Mouse (Mus musculus): ENCODE results near the gene Neil3. TPM values are rescaled to one million over a fixed set of nuclear protein-coding genes. Genes with fewer than 3 reads are reported as not detected.

The Neil3 gene
- polyA plus RNA-seq (2016; fragmentation: Nextera tagmentation; extraction: Ambion mirVana) = 30.3 and 33.7 TPM in 2 replicates

- Histone ChIP-seq H3K9ac (replicated peaks) (peak within 1 kb of the TSS; percentile 52), H3K36me3 (no peaks in the 10 kb centered on the region), H3K27ac (replicated peaks) (no peak within 1 kb of the TSS), H3K9me3 (no peaks in the 10 kb centered on the region), H3K4me2 (replicated peaks) (peak within 1 kb of the TSS; percentile 81), H3K4me1 (peaks cover 19% of the 10 kb centered on the region), H3K27me3 (no peaks in the 10 kb centered on the region), H3K4me3 (peak within 1 kb of the TSS; percentile 61)
- ATAC-seq (ENCODE audit: low FRiP score, low read depth) = peak; percentile 99
- WGBS = under 1% methylated on average over 26 of the region's 26 CpGs
Observed at GRCm38 (mm10) chr8:53638495-53639171, at the start of gene Neil3. Neil3 (minus strand) TSS chr8:53639065.

- Histone ChIP-seq H3K9ac (replicated peaks) (no peak overlapping the region), H3K4me1 (no peaks in the 10 kb centered on the region), H3K27me3 (no peaks in the 10 kb centered on the region), H3K4me3 (no peak overlapping the region), H3K36me3 (no peaks in the 10 kb centered on the region), H3K9me3 (no peaks in the 10 kb centered on the region), H3K27ac (replicated peaks) (no peak overlapping the region), H3K4me2 (replicated peaks) (no peak overlapping the region)
- peak; percentile 92 for ATAC-seq (ENCODE audit: low FRiP score, low read depth)
- 22% methylated on average over 12 of the region's 12 CpGs for WGBS
Observed at GRCm38 (mm10) chr8:53680846-53681245, 42.0 kb upstream of the Neil3 start.

- no peak overlapping the region for H3K4me2 ChIP-seq (replicated peaks)
- no peak overlapping the region for H3K9ac ChIP-seq (replicated peaks)
- no peak overlapping the region for H3K4me3 ChIP-seq
- 37% methylated on average over 4 of the region's 4 CpGs for WGBS
- H3K4me1 ChIP-seq = no peaks in the 10 kb centered on the region
- no peak overlapping the region for H3K27ac ChIP-seq (replicated peaks)
- no peak for ATAC-seq (ENCODE audit: low FRiP score, low read depth)
- no peaks in the 10 kb centered on the region for H3K9me3 ChIP-seq
- no peaks in the 10 kb centered on the region for H3K36me3 ChIP-seq
- no peaks in the 10 kb centered on the region for H3K27me3 ChIP-seq
Observed at GRCm38 (mm10) chr8:53663946-53664345, 25.1 kb upstream of the Neil3 start.

- Histone ChIP-seq H3K4me2 (replicated peaks) (no peak overlapping the region), H3K27me3 (no peaks in the 10 kb centered on the region), H3K4me1 (no peaks in the 10 kb centered on the region), H3K9me3 (no peaks in the 10 kb centered on the region), H3K27ac (replicated peaks) (no peak overlapping the region), H3K36me3 (no peaks in the 10 kb centered on the region), H3K4me3 (no peak overlapping the region), H3K9ac (replicated peaks) (no peak overlapping the region)
- WGBS = 63% methylated on average over 3 of the region's 3 CpGs
- no peak for ATAC-seq (ENCODE audit: low FRiP score, low read depth)
Observed at GRCm38 (mm10) chr8:53661436-53661835, 22.6 kb upstream of the Neil3 start.

GRCm38 (mm10) chr8:53630618-53631017 is 8.2 kb downstream of the Neil3 start:
- Histone ChIP-seq H3K4me1 (0 out of 2 replicates have a peak, but pooled peaks cover 2% of the 10 kb centered on the region), H3K27me3 (no peaks in the 10 kb centered on the region), H3K4me3 (no peak overlapping the region), H3K4me2 (replicated peaks) (no peak overlapping the region), H3K9me3 (0 out of 2 replicates have a peak, but pooled peaks cover 6% of the 10 kb centered on the region), H3K9ac (replicated peaks) (no peak overlapping the region), H3K27ac (replicated peaks) (no peak overlapping the region), H3K36me3 (no peaks in the 10 kb centered on the region)
- 93% methylated on average over 4 of the region's 4 CpGs for WGBS
- ATAC-seq (ENCODE audit: low FRiP score, low read depth) = no peak

- WGBS = 88% methylated on average over 4 of the region's 4 CpGs
- no peaks in the 10 kb centered on the region for H3K4me1 ChIP-seq
- H3K4me3 ChIP-seq = no peak overlapping the region
- H3K4me2 ChIP-seq (replicated peaks) = no peak overlapping the region
- no peak overlapping the region for H3K9ac ChIP-seq (replicated peaks)
- no peaks in the 10 kb centered on the region for H3K36me3 ChIP-seq
- no peak overlapping the region for H3K27ac ChIP-seq (replicated peaks)
- no peaks in the 10 kb centered on the region for H3K27me3 ChIP-seq
- 0 out of 2 replicates have a peak, but pooled peaks cover 6% of the 10 kb centered on the region for H3K9me3 ChIP-seq
- ATAC-seq (ENCODE audit: low FRiP score, low read depth) = no peak
Observed at GRCm38 (mm10) chr8:53628864-53629415, 9.9 kb downstream of the Neil3 start.

GRCm38 (mm10) chr8:53623425-53623824 is 15.4 kb downstream of the Neil3 start:
- H3K36me3 ChIP-seq = no peaks in the 10 kb centered on the region
- ATAC-seq (ENCODE audit: low FRiP score, low read depth) = no peak
- H3K4me3 ChIP-seq = no peak overlapping the region
- no peaks in the 10 kb centered on the region for H3K27me3 ChIP-seq
- WGBS = 91% methylated on average over 3 of the region's 3 CpGs
- 0 out of 2 replicates have a peak, but pooled peaks cover 6% of the 10 kb centered on the region for H3K9me3 ChIP-seq
- H3K4me1 ChIP-seq = no peaks in the 10 kb centered on the region
- H3K4me2 ChIP-seq (replicated peaks) = no peak overlapping the region
- H3K27ac ChIP-seq (replicated peaks) = no peak overlapping the region
- no peak overlapping the region for H3K9ac ChIP-seq (replicated peaks)

- no peaks in the 10 kb centered on the region for H3K27me3 ChIP-seq
- WGBS = 96% methylated on average over 3 of the region's 3 CpGs
- no peaks in the 10 kb centered on the region for H3K9me3 ChIP-seq
- H3K36me3 ChIP-seq = no peaks in the 10 kb centered on the region
- no peak overlapping the region for H3K4me2 ChIP-seq (replicated peaks)
- ATAC-seq (ENCODE audit: low FRiP score, low read depth) = no peak
- no peak overlapping the region for H3K9ac ChIP-seq (replicated peaks)
- H3K4me1 ChIP-seq = no peaks in the 10 kb centered on the region
- no peak overlapping the region for H3K4me3 ChIP-seq
- H3K27ac ChIP-seq (replicated peaks) = no peak overlapping the region
Observed at GRCm38 (mm10) chr8:53619196-53619595, 19.7 kb downstream of the Neil3 start.

- no peak overlapping the region for H3K4me3 ChIP-seq
- H3K36me3 ChIP-seq = no peaks in the 10 kb centered on the region
- 85% methylated on average over 8 of the region's 8 CpGs for WGBS
- no peaks in the 10 kb centered on the region for H3K27me3 ChIP-seq
- no peak overlapping the region for H3K27ac ChIP-seq (replicated peaks)
- ATAC-seq (ENCODE audit: low FRiP score, low read depth) = no peak
- no peak overlapping the region for H3K4me2 ChIP-seq (replicated peaks)
- H3K4me1 ChIP-seq = no peaks in the 10 kb centered on the region
- H3K9me3 ChIP-seq = no peaks in the 10 kb centered on the region
- no peak overlapping the region for H3K9ac ChIP-seq (replicated peaks)
Observed at GRCm38 (mm10) chr8:53614288-53614646, 24.6 kb downstream of the Neil3 start.

- H3K27me3 ChIP-seq = no peaks in the 10 kb centered on the region
- no peak overlapping the region for H3K9ac ChIP-seq (replicated peaks)
- WGBS = 90% methylated on average over 7 of the region's 7 CpGs
- H3K36me3 ChIP-seq = no peaks in the 10 kb centered on the region
- H3K9me3 ChIP-seq = no peaks in the 10 kb centered on the region
- H3K4me1 ChIP-seq = no peaks in the 10 kb centered on the region
- ATAC-seq (ENCODE audit: low FRiP score, low read depth) = no peak
- H3K27ac ChIP-seq (replicated peaks) = no peak overlapping the region
- H3K4me2 ChIP-seq (replicated peaks) = no peak overlapping the region
- H3K4me3 ChIP-seq = no peak overlapping the region
Observed at GRCm38 (mm10) chr8:53613577-53614287, 25.1 kb downstream of the Neil3 start.

GRCm38 (mm10) chr8:53612297-53612696 is 26.6 kb downstream of the Neil3 start:
- no peak overlapping the region for H3K27ac ChIP-seq (replicated peaks)
- no peak overlapping the region for H3K4me3 ChIP-seq
- no peaks in the 10 kb centered on the region for H3K36me3 ChIP-seq
- H3K9me3 ChIP-seq = no peaks in the 10 kb centered on the region
- ATAC-seq (ENCODE audit: low FRiP score, low read depth) = no peak
- H3K9ac ChIP-seq (replicated peaks) = no peak overlapping the region
- H3K27me3 ChIP-seq = no peaks in the 10 kb centered on the region
- no peak overlapping the region for H3K4me2 ChIP-seq (replicated peaks)
- H3K4me1 ChIP-seq = no peaks in the 10 kb centered on the region
- WGBS = 66% methylated on average over 7 of the region's 7 CpGs

GRCm38 (mm10) chr8:53607040-53607439 is 31.8 kb downstream of the Neil3 start:
- ATAC-seq (ENCODE audit: low FRiP score, low read depth) = peak; percentile 80
- H3K4me1 ChIP-seq = no peaks in the 10 kb centered on the region
- H3K9me3 ChIP-seq = no peaks in the 10 kb centered on the region
- 49% methylated on average over 3 of the region's 3 CpGs for WGBS
- H3K36me3 ChIP-seq = no peaks in the 10 kb centered on the region
- no peak overlapping the region for H3K4me2 ChIP-seq (replicated peaks)
- H3K4me3 ChIP-seq = no peak overlapping the region
- H3K27me3 ChIP-seq = no peaks in the 10 kb centered on the region
- no peak overlapping the region for H3K9ac ChIP-seq (replicated peaks)
- no peak overlapping the region for H3K27ac ChIP-seq (replicated peaks)

All from midbrain, embryonic 12.5 days (tissue).